Mouse (Mus musculus) layer of hippocampus, adult 9-10 months (tissue): ENCODE data around the gene Lipe.
A peak's percentile ranks its signal among the peaks of the same experiment; 100 is the strongest.
"Not testable (repeated sequence)": the region's sequence is repeated elsewhere in the genome, so short reads cannot be mapped to it uniquely, and the experiment has no call there.

Experiments
- DNase-seq: peaks from one replicate; pipeline ENCODE4 v3.0.0; 2022; ENCODE audit warnings: low spot score

The Lipe gene

GRCm38 (mm10) chr7:25398610-25399009, at the start of gene Lipe:
TSS of gene Lipe (minus strand) at chr7:25398710.
- DNase-seq = no peak

GRCm38 (mm10) chr7:25440816-25441153, 42.3 kb upstream of the Lipe start:
- no peak for DNase-seq

DNA sequence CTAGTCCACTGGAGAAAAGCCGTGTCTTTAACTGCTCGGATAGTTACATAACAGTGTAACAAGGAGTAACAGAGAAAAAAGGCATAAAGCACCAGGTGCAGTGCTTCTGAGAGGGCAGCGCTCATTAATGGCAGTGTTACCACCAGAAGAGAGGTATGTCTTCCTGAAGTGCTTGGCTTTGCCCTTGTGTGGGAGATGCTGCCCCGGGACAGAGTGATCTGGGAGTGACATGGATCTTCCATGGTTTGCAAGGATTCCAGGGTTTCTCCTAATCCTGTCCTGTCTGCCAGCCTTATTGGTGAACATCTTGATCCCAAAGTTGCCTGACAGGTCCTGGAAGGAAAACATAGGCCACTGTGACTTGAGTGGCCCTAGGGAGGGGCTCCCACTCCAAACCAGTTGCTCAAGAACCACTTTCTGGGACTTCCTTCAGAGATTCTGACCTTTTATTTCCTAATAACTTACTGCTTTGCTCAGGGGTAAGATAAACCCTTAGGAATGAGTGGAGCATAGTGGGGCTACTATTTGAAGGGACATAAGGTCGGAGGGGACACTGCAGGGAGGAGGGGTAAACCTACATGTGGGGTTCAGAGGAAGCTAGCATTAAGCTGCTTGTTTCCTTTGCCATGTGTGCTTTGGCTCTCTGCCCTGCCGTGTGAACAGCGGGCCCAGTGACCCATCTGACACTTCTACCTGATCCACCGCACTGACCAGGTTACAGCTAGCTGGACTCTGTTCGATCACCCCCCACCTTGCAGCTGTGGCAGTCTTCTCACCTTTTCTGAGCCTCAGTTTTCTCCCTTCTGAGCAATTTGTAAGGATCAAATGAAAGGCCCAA, 41.7 kb upstream of the Lipe start:
- no peak for DNase-seq

- DNase-seq = no peak
Observed at GRCm38 (mm10) chr7:25439124-25439822, 40.8 kb upstream of the Lipe start.

DNA sequence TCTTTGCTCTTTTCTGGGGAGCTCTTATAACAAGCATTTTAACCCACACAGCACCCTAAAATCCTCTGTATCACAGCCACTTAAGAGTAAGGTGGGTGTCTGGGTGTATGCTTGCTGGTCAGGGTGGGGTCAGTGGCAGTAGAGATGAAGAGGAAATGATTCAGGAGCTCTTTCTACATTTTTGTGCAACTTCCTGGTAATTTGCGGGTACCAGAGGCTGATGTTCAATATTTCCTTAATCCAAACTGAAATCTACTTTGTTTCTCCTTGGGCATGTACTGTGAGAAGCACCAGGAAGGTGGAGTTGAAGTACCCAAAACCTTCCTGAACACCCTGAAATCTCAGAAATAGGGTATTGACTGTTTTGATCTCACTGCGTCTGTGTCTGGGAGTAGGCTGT, 38.2 kb upstream of the Lipe start:
- no peak for DNase-seq

GRCm38 (mm10) chr7:25436226-25436625, 37.7 kb upstream of the Lipe start:
- DNase-seq = no peak

DNA sequence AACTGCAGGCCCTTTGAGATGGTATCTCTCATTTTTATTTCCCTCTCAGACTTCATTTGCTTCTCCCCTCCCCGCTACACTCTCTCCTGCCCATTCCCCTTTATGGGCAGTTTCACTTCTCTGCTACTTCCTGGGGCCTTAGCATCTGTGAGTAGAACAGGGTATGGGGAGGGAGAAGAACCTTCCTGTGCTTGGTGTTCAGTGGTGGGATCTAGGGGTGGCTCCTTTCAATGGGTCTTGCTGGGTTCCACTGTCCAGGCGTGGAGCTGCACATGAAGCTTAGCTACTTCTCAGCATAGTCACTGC, 37.0 kb upstream of the Lipe start:
- no peak for DNase-seq

DNA sequence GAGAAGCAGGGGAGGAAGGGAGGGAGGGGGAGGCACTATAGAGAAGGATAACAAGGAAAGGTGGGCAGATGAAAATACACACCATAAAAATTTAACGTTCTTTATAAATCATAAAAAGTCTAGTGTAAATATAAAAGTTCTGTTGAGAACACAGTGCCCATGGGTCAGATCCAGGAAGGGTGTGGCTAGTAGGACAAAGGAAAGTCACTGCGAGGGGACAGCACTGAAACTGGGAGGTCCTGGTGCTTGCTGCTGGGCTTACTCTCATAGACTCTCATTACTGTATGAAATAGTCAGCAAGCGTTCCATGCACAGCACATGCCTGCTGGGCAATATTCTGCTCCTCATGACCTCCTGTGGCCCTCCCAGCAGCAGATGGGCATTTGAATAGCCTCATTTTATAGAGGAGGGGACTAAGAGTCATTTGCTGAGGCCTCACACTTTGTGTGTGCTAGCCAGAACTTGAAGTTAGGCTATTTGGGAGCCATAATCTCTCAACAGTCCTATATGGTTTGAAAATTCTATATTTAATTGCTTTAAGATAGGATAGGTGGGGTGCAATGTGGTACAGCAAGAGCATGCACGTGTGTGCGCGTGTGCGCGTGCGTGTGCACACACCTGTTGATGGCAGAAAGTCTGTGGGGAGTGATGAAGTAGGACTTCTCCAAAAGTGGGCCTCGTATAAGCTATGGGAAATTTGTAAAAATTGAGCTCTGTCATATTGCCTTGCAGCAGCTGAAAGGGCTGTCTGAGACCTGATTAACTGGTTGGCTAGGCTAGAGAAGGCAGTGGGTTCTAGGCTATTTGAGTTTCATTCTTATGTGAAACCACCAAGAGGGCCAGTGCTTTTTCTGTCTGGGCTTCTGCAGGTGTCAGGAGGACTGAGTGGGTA, 36.4 kb upstream of the Lipe start:
- no peak for DNase-seq

GRCm38 (mm10) chr7:25433781-25434560, 35.5 kb upstream of the Lipe start:
- no peak for DNase-seq

GRCm38 (mm10) chr7:25433007-25433541, 34.6 kb upstream of the Lipe start:
- DNase-seq = no peak

GRCm38 (mm10) chr7:25432381-25432780, 33.9 kb upstream of the Lipe start:
- no peak for DNase-seq

- no peak for DNase-seq
Observed at GRCm38 (mm10) chr7:25429886-25430784, 31.6 kb upstream of the Lipe start.

DNA sequence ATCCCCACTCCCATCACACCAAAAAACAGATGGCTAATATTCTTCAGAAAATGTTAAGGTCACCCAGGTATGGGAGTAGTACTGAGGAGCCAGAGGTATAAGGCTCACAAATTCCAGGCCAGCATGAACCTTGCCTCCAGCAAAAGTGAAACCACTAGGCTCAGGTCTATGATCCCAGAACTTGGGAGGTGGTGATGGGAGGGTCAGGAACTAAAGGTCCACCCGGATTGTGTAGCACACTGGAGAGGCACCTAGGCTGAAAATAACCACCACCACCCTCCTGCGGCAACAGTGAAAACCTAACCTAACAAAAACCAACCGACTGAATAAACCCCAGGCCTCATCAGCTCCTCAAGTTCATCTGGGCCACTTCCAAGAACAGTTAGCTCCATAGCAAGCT, 29.8 kb upstream of the Lipe start:
- no peak for DNase-seq

DNA sequence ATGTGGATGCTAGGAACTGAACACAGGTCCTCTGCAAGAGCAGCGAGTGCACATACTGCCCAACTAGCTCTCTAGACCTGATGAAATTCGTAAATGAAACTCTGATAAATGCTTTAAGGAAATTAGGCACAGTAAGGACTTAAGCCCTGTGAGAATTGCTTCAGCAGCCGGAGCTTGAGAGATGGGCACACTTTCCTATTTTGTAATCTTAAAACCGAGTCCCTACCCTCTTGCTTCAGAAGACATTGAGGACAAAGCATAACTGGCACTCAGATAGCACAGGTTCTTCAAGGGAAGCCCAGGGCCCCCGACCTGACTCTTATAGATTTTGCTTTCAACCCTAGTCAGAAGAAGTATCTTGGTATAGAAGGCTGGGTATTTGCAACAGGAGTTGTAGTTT, 28.6 kb upstream of the Lipe start:
- no peak for DNase-seq

GRCm38 (mm10) chr7:25426380-25426779, 27.9 kb upstream of the Lipe start:
- not testable (repeated sequence) for DNase-seq

- peak; percentile 85 for DNase-seq
Observed at GRCm38 (mm10) chr7:25424429-25424828, 25.9 kb upstream of the Lipe start.

DNA sequence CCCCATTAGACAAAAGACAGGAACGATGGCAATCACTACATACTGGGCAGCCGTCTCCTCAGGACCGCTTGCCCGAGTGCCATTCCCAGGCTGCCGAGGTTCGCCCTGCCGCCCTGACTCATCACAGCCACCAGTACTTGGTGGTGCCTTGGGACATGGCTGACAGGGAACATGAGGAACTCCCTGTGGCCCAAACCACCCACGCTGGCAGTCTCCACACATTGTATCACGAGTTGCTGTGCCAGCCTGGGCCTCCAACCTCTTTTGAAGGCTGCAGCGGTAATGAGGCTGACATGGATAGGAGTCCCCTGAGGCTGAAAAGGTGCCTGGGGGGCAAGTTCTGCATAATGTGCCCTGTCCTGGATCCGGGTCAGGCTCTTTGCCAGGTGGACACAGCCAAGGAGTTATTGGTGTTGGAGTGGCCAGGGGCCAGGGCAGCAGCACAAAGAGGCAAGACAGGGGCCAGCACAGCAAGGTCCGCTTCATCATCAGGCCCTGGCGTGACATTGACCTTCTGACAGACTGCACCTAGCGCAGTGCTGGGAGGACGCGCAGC, 23.9 kb upstream of the Lipe start:
- DNase-seq = no peak

DNA sequence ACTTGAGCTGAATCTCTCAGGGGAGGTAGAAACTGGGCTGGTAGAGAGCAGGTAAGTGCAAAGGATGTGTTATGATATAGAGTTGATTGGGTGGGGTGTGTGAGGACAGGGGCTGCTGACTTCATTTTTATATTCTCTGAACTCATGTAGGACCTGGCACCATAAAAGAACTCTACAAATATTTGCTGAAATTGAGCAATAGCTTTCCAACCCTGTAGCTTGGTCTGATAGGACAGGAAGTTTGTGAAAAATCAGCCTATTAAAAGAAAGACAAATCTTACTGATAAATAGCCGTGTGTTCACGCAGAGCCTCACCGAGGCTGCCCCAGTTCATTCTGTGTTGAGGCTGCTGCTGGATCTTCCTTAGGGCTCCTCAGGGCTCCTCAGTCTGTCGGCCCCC, 21.4 kb upstream of the Lipe start:
- no peak for DNase-seq

DNA sequence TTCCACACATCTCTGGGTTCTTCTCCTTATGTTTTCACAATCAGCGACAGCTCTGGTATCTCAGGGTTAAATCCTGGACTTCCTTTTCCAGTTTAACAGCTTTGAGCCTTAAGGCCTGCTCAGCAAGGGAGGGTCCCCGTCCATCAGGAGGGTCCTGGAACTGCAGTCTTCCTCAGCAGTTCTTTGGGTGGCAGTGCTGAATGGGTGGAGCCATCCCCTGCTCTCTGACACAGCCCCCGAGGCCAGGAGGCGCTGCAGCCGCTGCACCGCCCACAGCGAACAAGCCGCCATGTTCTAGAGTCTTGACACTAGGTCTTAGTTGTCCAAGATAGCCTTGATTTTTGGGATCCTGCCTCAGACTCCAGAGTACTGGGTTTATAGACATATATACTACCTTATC, 21.0 kb upstream of the Lipe start:
- DNase-seq = no peak

DNA sequence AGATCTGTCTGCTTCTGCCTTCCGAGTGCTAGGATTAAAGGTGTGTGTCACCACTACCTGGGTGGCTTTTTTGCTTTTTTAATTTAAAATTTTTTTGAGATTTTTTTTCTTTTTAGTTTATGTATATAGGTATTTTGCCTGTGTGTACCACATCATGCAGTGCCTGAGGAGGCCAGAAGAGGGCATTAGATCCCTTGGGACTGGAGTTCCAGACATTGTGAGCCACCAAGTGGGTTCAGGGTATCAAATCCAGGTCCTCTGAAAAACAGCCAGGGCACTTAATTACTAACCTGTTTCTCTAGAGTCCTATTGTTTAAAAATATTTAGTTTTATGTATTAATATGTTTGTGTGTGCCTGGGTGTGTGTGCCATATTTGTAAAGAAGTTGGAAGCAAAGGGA, 19.1 kb upstream of the Lipe start:
- no peak for DNase-seq
